Mouse (Mus musculus): Measurements from ENCODE around the gene Ampd2. TPM values are rescaled to one million over a fixed set of nuclear protein-coding genes. Genes with fewer than 3 reads are reported as not detected.

The Ampd2 gene
- total and polyA plus RNA-seq, 3 experiments: 54.9 to 201 TPM; not detected in 1

DNA sequence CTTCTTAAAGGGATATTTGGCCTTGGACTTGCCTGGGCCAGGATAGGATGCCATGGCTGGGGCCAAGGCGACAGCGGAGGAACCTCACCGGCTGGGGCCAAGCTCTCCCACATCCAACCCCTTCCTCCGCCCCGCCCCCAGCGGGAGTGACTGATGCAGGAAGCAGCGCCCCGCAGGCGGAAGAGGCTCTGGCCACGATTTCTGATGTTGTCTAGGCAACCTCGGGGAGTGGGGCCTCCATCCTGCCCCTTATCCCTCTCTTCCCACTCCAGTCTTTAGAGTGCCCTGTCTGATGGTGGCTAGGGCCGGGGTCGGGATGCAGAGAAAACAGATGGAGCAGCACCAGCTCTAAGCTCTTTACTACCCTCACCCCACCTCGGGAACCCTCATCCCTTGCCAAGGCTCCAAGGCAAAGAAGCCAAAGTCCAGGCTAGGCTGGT, 1.1 kb downstream of the Ampd2 start (continued):
- TF ChIP-seq UBTF (IDR thresholded peaks at IDR 0.05; ENCODE audit: borderline replicate concordance, insufficient read depth, low read depth, low read length) (no peak), ZKSCAN1 (IDR thresholded peaks at IDR 0.05; ENCODE audit: low read depth, low read length) (no peak), POLR2AphosphoS2 (IDR thresholded peaks at IDR 0.05; ENCODE audit: low read length) (no peak), NRF1 (IDR thresholded peaks at IDR 0.05; ENCODE audit: insufficient read depth, low read depth, low read length, poor library complexity, severe bottlenecking) (no peak), RAD21 (IDR thresholded peaks at IDR 0.05; ENCODE audit: low read depth, low read length) (no peak), TCF12 (IDR thresholded peaks at IDR 0.05; ENCODE audit: low read depth, low read length) (no peak), SIN3A (IDR thresholded peaks at IDR 0.05; ENCODE audit: low read length) (peak; percentile 86)

DNA sequence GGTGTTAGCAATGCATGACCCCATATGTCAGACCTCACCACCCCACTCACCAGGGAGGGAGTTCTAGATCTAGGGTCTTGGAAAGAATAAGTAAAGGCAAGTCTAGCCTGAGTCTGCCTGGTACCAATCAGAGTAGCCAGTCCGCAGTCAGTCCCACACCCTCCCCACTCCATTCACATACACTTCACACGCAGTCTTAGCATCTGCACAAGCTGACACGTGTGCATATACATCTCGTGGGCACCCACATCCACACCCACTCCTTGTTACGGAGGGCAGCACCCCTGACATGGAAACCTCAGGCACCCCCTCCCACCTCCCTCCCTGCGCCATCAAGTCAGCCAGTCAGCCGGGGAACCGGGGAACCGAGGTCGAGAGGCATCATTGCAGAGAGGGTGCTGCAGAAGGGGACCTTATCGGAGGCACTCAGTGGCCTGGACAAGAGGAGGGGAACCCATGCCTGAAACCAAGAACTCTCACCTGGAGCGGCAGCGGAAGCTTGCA, 1.6 kb downstream of the Ampd2 start:
- H3K4me1 ChIP-seq (ENCODE audit: control insufficient read depth in 1 of 2, insufficient read depth in 2 of 2, low read length in 2 of 2): peaks cover 12 to 34% of the 10 kb centered on the region in 2 experiments
- H3K27ac ChIP-seq (ENCODE audit: control insufficient read depth, low read depth, low read length): peak overlapping the region; percentile 13
- peak overlapping the region; percentile 81 to 89 for H3K4me3 ChIP-seq (ENCODE audit: control insufficient read depth in 1 of 2, insufficient read depth in 1 of 2, low read depth in 2 of 2, low read length in 2 of 2)
- peaks cover 53% of the 10 kb centered on the region for H3K79me2 ChIP-seq (ENCODE audit: control insufficient read depth, insufficient read depth, low read length, poor library complexity)
- H3K36me3 ChIP-seq (ENCODE audit: control insufficient read depth in 1 of 2, insufficient read depth in 2 of 2, low read length in 2 of 2): peaks cover 2 to 34% of the 10 kb centered on the region in 2 experiments
- H3K9me3 ChIP-seq (replicated peaks; ENCODE audit: insufficient read depth, low read length): no peaks in the 10 kb centered on the region
- no peak for DNase-seq (ENCODE audit: low read depth, low spot score)
- H3K9ac ChIP-seq (ENCODE audit: control insufficient read depth, low read depth, low read length, poor library complexity, severe bottlenecking): peak overlapping the region; percentile 56
- TF ChIP-seq MXI1 (IDR thresholded peaks at IDR 0.05; ENCODE audit: low read depth, low read length): peak; percentile 28; the same call in 1 of the 2 replicates
- 0 out of 4 replicates have a peak, but pooled peaks of 1 of the 2 experiments have one; percentile 17 for TF ChIP-seq POLR2A (IDR thresholded peaks at IDR 0.05; ENCODE audit: control insufficient read depth in 1 of 2, insufficient read depth in 1 of 2, low read depth in 1 of 2, low read length in 2 of 2, poor library complexity in 1 of 2)
- 0 out of 2 replicates have a peak, but pooled peaks have one; percentile 18 for TF ChIP-seq UBTF (IDR thresholded peaks at IDR 0.05; ENCODE audit: borderline replicate concordance, insufficient read depth, low read depth, low read length)
- no peak for TF ChIP-seq ETS1 (IDR thresholded peaks at IDR 0.05; ENCODE audit: low read depth, low read length)
- no peaks in the 10 kb centered on the region for H3K27me3 ChIP-seq (ENCODE audit: control insufficient read depth in 1 of 2, insufficient read depth in 2 of 2, low read length in 2 of 2)

DNA sequence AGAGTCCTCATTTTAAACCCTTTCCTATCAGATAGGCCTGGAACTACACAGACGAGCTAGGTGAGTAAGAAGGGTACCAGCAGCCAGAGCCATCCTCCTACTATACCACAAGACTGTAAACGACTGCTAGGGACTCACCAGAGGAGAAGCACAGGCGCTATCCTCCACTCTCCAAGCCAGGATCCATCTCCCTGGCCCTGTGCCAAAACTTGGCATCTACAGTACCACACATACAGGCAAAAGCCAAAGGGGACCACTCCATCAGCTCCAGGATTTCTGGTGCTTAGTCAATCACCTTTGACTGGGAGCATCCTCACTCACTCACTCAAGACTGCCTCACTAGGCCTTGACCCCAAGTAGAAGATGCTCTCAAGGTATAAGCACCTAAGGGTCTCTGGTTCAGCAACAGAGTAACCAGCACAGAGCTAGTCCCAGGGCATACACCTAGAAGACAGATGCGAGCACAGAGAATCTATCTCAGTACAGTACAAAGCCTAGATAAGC, 2.5 kb downstream of the Ampd2 start:
- peak overlapping the region; percentile 25 to 89 for H3K4me3 ChIP-seq (ENCODE audit: control insufficient read depth in 1 of 2, insufficient read depth in 1 of 2, low read depth in 2 of 2, low read length in 2 of 2)
- H3K9me3 ChIP-seq (replicated peaks; ENCODE audit: insufficient read depth, low read length): no peaks in the 10 kb centered on the region
- H3K9ac ChIP-seq (ENCODE audit: control insufficient read depth, low read depth, low read length, poor library complexity, severe bottlenecking): peak overlapping the region; percentile 54
- TF ChIP-seq MAX (IDR thresholded peaks at IDR 0.05; ENCODE audit: low read length) (no peak), BHLHE40 (IDR thresholded peaks at IDR 0.05; ENCODE audit: borderline replicate concordance, low read depth, low read length) (no peak), CHD1 (IDR thresholded peaks at IDR 0.05; ENCODE audit: low read depth, low read length) (no peak), KAT2A (conservative IDR thresholded peaks at IDR 0.05; ENCODE audit: low read depth, low read length) (no peak), USF1 (IDR thresholded peaks at IDR 0.05; ENCODE audit: low read depth, low read length) (no peak), USF2 (IDR thresholded peaks at IDR 0.05; ENCODE audit: borderline replicate concordance in 1 of 2, insufficient read depth in 1 of 2, low read depth in 1 of 2, low read length in 2 of 2) (no peak), NELFE (IDR thresholded peaks at IDR 0.05; ENCODE audit: low read depth, low read length) (no peak), TCF12 (IDR thresholded peaks at IDR 0.05; ENCODE audit: low read depth, low read length) (no peak), NRF1 (IDR thresholded peaks at IDR 0.05; ENCODE audit: insufficient read depth, low read depth, low read length, poor library complexity, severe bottlenecking) (no peak)
- peak; percentile 28 for DNase-seq (ENCODE audit: low read depth, low spot score)
- H3K4me1 ChIP-seq (ENCODE audit: control insufficient read depth in 1 of 2, insufficient read depth in 2 of 2, low read length in 2 of 2): peaks cover 12 to 34% of the 10 kb centered on the region in 2 experiments
- peaks cover 53% of the 10 kb centered on the region for H3K79me2 ChIP-seq (ENCODE audit: control insufficient read depth, insufficient read depth, low read length, poor library complexity)
- H3K27me3 ChIP-seq (ENCODE audit: control insufficient read depth in 1 of 2, insufficient read depth in 2 of 2, low read length in 2 of 2): no peaks in the 10 kb centered on the region
- peak overlapping the region; percentile 70 for H3K27ac ChIP-seq (ENCODE audit: control insufficient read depth, low read depth, low read length)
- H3K36me3 ChIP-seq (ENCODE audit: control insufficient read depth in 1 of 2, insufficient read depth in 2 of 2, low read length in 2 of 2): peaks cover 2 to 34% of the 10 kb centered on the region in 2 experiments
